Mouse (Mus musculus): ENCODE results near the gene Hmga2. TPM values are rescaled to one million over a fixed set of nuclear protein-coding genes. Genes with fewer than 3 reads are reported as not detected.

Hmga2 gene
- polyA plus RNA-seq (2012; rRNA removed) (4.3 and 5.4 TPM in 2 replicates), polyA plus RNA-seq (2014; fragmentation: Nextera tagmentation; extraction: Ambion mirVana) (2.4 and 3.4 TPM in 2 replicates)

DNA sequence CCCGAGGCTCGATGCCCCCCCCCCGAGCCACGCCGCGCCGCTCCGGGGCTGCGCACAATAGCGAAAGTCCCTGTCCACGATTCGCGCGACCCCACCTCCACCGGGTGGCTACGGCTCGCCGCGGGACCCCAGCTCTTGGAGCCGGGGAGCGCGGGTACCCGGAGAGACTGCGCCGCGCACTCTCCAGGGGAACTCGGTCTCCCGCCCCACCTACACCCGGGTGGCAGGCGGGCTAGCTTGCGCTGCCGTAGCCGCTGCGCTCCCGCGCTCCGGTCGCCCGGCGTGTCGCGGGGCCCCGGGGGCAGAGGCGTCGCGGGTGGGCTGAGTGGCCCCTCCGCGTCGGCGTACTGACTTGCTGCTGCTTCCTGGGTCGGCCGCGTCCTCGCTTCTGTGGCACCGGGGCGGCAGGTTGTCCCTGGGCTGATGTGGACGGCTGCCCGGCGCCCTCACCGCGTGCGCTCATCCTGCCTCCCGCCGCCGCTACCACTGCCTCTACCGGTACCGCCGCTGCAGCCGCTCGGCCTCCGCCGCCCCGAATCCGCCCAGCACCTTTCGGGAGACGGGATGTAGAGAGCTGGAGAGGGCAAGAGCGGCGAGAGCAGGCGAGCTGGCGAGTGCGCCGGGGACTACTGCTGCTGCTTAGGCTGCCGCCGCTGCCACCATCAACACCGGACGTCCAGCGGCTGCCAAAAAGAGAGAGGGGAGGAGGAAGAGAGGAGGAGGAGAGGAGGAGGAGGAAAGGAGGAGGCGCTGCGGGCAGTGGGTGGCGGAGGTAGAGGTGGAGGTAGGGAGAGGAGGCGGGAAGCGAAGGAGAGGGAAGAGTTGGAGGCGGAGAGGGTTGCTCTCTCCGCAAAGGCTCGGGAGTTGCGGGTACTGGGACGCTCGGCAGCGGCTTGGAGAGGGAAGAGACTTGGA is at the start of gene Hmga2:
Hmga2 (minus strand) TSS at position 869 of the 915 bp plus-strand sequence.
- H3K4me3 ChIP-seq (ENCODE audit: insufficient read depth in 1 of 2, low read depth in 2 of 2, low read length in 2 of 2) = peak within 1 kb of the TSS; percentile 41 to 61
- peak within 1 kb of the TSS; percentile 71 for H3K4me2 ChIP-seq (ENCODE audit: low read depth)
- no peak within 1 kb of the TSS for H3K27ac ChIP-seq
- peaks cover 54% of the 10 kb centered on the region for H3K27me3 ChIP-seq (ENCODE audit: control insufficient read depth, insufficient read depth, low read length)
- H3K36me3 ChIP-seq (replicated peaks; ENCODE audit: control insufficient read depth, insufficient read depth, low read depth) = no peaks in the 10 kb centered on the region
- ATAC-seq (ENCODE audit: insufficient read depth) (peak; percentile 34; the same call in 1 of the 2 replicates), DNase-seq (ENCODE audit: low read depth in 3 of 3, low spot score in 3 of 3) (no peak)
- no peaks in the 10 kb centered on the region for H3K9me3 ChIP-seq (ENCODE audit: control insufficient read depth, low read length)
- TF ChIP-seq CTCF (IDR thresholded peaks at IDR 0.05; ENCODE audit: low read depth) = no peak
- TF ChIP-seq EP300 (IDR thresholded peaks at IDR 0.05; ENCODE audit: low read depth) = no peak
- H3K4me1 ChIP-seq (replicated peaks; ENCODE audit: control insufficient read depth in 2 of 2, insufficient read depth in 2 of 2, low read length in 1 of 2) = no peaks in the 10 kb centered on the region
- WGBS (ENCODE audit: insufficient replicate concordance) = under 1% methylated on average over 98 of the region's 99 CpGs
- H3K9ac ChIP-seq (replicated peaks) = peak within 1 kb of the TSS; percentile 40

DNA sequence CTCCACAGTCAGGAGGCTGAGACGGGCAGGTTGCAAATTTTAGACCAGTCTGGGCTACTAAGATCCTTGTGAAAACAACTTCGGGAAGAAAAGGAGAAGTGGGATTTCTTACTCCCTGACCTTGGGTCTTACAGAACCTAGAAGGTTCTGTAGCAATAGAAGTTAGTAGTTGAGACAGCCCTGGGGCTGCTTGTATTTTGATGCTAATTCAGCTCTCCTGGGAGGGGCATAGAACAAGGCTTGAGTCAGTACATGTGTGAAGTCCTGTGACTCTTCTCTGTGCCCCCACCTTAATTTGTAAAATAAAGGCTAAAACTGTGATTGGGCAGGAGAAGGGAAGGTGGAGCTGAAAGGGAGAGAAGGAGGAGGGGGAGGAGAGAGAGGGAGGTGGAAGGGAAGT is 46.7 kb upstream of the Hmga2 start:
- no peak overlapping the region for H3K27ac ChIP-seq
- no peaks in the 10 kb centered on the region for H3K27me3 ChIP-seq (ENCODE audit: control insufficient read depth, insufficient read depth, low read length)
- no peaks in the 10 kb centered on the region for H3K36me3 ChIP-seq (replicated peaks; ENCODE audit: control insufficient read depth, insufficient read depth, low read depth)
- TF ChIP-seq EP300 (IDR thresholded peaks at IDR 0.05; ENCODE audit: low read depth) = no peak
- no peak for TF ChIP-seq CTCF (IDR thresholded peaks at IDR 0.05; ENCODE audit: low read depth)
- no peak overlapping the region for H3K4me3 ChIP-seq (ENCODE audit: insufficient read depth in 1 of 2, low read depth in 2 of 2, low read length in 2 of 2)
- H3K9me3 ChIP-seq (ENCODE audit: control insufficient read depth, low read length) = no peaks in the 10 kb centered on the region
- WGBS (ENCODE audit: insufficient replicate concordance) = 35% methylated on average over 2 of the region's 2 CpGs
- ATAC-seq (ENCODE audit: insufficient read depth) (no peak), DNase-seq (ENCODE audit: low read depth in 3 of 3, low spot score in 3 of 3) (no peak)
- no peaks in the 10 kb centered on the region for H3K4me1 ChIP-seq (replicated peaks; ENCODE audit: control insufficient read depth in 2 of 2, insufficient read depth in 2 of 2, low read length in 1 of 2)
- no peak overlapping the region for H3K4me2 ChIP-seq (ENCODE audit: low read depth)
- no peak overlapping the region for H3K9ac ChIP-seq (replicated peaks)

DNA sequence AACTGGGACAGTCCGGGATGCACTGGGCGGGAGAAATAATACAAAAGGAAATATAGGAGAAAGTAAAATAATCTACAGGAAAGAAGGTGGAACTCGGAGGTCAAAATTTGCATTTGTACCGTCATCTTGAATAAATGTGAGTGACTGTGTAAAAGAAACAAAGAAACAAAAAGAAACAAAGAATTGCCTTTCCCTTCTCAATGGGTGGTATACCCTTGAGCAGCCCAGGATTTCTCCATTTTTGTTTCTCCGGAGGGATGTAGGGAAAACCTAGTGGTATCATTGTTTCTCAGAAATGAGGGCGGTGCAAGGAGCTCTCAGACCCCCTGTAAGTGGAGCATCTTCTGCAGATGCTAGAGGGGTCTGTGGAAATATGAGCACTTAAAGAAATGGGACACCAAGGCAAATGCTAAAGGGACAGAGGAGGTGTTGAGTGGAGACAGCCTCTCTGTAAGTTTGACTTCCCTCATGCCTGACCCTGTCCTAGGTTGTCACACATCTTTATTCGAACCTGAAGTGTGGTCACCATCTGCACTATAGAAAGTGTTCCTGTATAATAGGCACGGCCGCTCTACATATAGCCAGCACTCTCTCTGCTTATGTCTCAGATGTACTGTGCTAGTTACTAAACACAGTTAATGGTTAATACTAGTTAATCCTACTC is 45.8 kb upstream of the Hmga2 start:
- H3K4me2 ChIP-seq (ENCODE audit: low read depth) = no peak overlapping the region
- no peaks in the 10 kb centered on the region for H3K27me3 ChIP-seq (ENCODE audit: control insufficient read depth, insufficient read depth, low read length)
- ATAC-seq (ENCODE audit: insufficient read depth) (no peak), DNase-seq (ENCODE audit: low read depth in 3 of 3, low spot score in 3 of 3) (no peak)
- TF ChIP-seq EP300 (IDR thresholded peaks at IDR 0.05; ENCODE audit: low read depth) (no peak), CTCF (IDR thresholded peaks at IDR 0.05; ENCODE audit: low read depth) (no peak)
- H3K9me3 ChIP-seq (ENCODE audit: control insufficient read depth, low read length) = no peaks in the 10 kb centered on the region
- no peak overlapping the region for H3K9ac ChIP-seq (replicated peaks)
- WGBS (ENCODE audit: insufficient replicate concordance) = 65% methylated on average over 9 of the region's 9 CpGs
- H3K36me3 ChIP-seq (replicated peaks; ENCODE audit: control insufficient read depth, insufficient read depth, low read depth) = no peaks in the 10 kb centered on the region
- no peaks in the 10 kb centered on the region for H3K4me1 ChIP-seq (replicated peaks; ENCODE audit: control insufficient read depth in 2 of 2, insufficient read depth in 2 of 2, low read length in 1 of 2)
- no peak overlapping the region for H3K4me3 ChIP-seq (ENCODE audit: insufficient read depth in 1 of 2, low read depth in 2 of 2, low read length in 2 of 2)
- H3K27ac ChIP-seq = no peak overlapping the region

DNA sequence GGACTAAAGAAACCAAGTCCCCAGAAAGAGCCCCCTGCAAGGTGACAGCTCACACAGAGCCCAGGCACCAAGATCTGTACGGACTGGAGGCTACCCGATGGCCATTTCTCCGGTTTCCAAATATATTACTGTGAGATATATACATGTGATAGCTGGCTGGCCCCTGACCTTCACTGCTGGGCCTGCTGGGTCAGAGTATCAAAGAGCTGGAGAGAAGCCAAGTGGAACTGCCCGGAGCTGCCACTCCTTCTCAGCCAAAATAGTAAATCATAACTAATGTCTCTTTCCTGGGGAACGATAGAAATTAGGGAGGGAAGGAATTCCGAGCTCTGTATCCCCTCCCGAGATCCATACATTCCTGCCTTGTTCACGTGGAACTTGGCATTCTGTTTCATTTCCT is 40.0 kb upstream of the Hmga2 start:
- DNase-seq (ENCODE audit: low read depth in 3 of 3, low spot score in 3 of 3) (peak in 1 of 3 experiments; percentile 4), ATAC-seq (ENCODE audit: insufficient read depth) (no peak)
- no peak overlapping the region for H3K9ac ChIP-seq (replicated peaks)
- H3K4me2 ChIP-seq (ENCODE audit: low read depth) = no peak overlapping the region
- H3K4me3 ChIP-seq (ENCODE audit: insufficient read depth in 1 of 2, low read depth in 2 of 2, low read length in 2 of 2) = no peak overlapping the region
- no peak overlapping the region for H3K27ac ChIP-seq
- no peaks in the 10 kb centered on the region for H3K9me3 ChIP-seq (ENCODE audit: control insufficient read depth, low read length)
- no peaks in the 10 kb centered on the region for H3K36me3 ChIP-seq (replicated peaks; ENCODE audit: control insufficient read depth, insufficient read depth, low read depth)
- no peaks in the 10 kb centered on the region; a peak in 1 of 4 replicates for H3K4me1 ChIP-seq (replicated peaks; ENCODE audit: control insufficient read depth in 2 of 2, insufficient read depth in 2 of 2, low read length in 1 of 2)
- 60% methylated on average over 8 of the region's 8 CpGs for WGBS (ENCODE audit: insufficient replicate concordance)
- no peaks in the 10 kb centered on the region for H3K27me3 ChIP-seq (ENCODE audit: control insufficient read depth, insufficient read depth, low read length)
- no peak for TF ChIP-seq EP300 (IDR thresholded peaks at IDR 0.05; ENCODE audit: low read depth)
- TF ChIP-seq CTCF (IDR thresholded peaks at IDR 0.05; ENCODE audit: low read depth) = no peak

DNA sequence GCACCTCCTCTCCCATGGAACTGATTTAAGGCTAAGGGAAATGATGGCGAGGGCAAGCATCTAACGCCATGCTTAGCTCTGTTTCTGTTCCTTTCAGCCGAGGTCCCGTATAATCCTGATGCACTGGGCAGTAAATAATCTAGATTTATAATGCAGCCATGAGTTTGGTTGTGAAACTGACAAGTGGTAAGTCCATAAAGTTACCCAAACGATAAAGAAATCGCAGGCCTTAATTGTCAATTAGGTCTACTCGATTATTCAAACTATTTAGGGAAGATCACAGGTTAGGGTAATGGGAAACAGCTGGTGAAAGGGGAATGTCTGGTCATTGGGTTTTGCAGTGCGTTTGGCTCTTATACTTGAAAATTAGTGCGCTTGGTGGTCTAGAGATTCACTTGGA is 37.5 kb upstream of the Hmga2 start:
- DNase-seq (ENCODE audit: low read depth in 3 of 3, low spot score in 3 of 3) (no peak), ATAC-seq (ENCODE audit: insufficient read depth) (no peak)
- H3K4me2 ChIP-seq (ENCODE audit: low read depth) = no peak overlapping the region
- no peak overlapping the region for H3K27ac ChIP-seq
- H3K4me3 ChIP-seq (ENCODE audit: insufficient read depth in 1 of 2, low read depth in 2 of 2, low read length in 2 of 2) = no peak overlapping the region
- no peaks in the 10 kb centered on the region; a peak in 1 of 4 replicates for H3K4me1 ChIP-seq (replicated peaks; ENCODE audit: control insufficient read depth in 2 of 2, insufficient read depth in 2 of 2, low read length in 1 of 2)
- WGBS (ENCODE audit: insufficient replicate concordance) = 68% methylated on average over 9 of the region's 9 CpGs
- H3K9me3 ChIP-seq (ENCODE audit: control insufficient read depth, low read length) = no peaks in the 10 kb centered on the region
- H3K9ac ChIP-seq (replicated peaks) = no peak overlapping the region
- no peaks in the 10 kb centered on the region for H3K36me3 ChIP-seq (replicated peaks; ENCODE audit: control insufficient read depth, insufficient read depth, low read depth)
- TF ChIP-seq EP300 (IDR thresholded peaks at IDR 0.05; ENCODE audit: low read depth) (no peak), CTCF (IDR thresholded peaks at IDR 0.05; ENCODE audit: low read depth) (no peak)
- no peaks in the 10 kb centered on the region for H3K27me3 ChIP-seq (ENCODE audit: control insufficient read depth, insufficient read depth, low read length)

Measured in liver, embryonic 14.5 days (tissue).